Mouse (Mus musculus) liver, adult 2 months (tissue): ENCODE measurements at regions not wholly inside any gene's neighbourhood (a gene's known extent, or its start where the extent isn't known, plus 50 kb on each side); places are given as distances from the start of the nearest gene placed in this dataset.

Source experiments
- CTCF ChIP-seq: fragments of 200-500 bp; IDR thresholded peaks from 2 replicates; pipeline ENCODE4 v1.5.1; 2011; ENCODE audit warnings: low read depth, low read length, control low read depth
- POLR2A ChIP-seq: fragments of 200-500 bp; IDR thresholded peaks from 2 replicates; pipeline ENCODE4 v1.6.1; 2011; ENCODE audit warnings: low read length, control low read depth; ENCODE audit not compliant: insufficient read depth; ENCODE audit errors: extremely low read depth

GRCm38 (mm10) chr2:169158005-169158673 is 202.8 kb upstream of the Zfp64 start:
- TF ChIP-seq CTCF (no peak), POLR2A (no peak)
